Mouse (Mus musculus): Measurements from ENCODE around the gene Efna5. TPM values are rescaled to one million over a fixed set of nuclear protein-coding genes. Genes with fewer than 3 reads are reported as not detected.

Efna5 gene
- polyA plus RNA-seq, 1 experiment from 2014 or later = 36.2 TPM

DNA sequence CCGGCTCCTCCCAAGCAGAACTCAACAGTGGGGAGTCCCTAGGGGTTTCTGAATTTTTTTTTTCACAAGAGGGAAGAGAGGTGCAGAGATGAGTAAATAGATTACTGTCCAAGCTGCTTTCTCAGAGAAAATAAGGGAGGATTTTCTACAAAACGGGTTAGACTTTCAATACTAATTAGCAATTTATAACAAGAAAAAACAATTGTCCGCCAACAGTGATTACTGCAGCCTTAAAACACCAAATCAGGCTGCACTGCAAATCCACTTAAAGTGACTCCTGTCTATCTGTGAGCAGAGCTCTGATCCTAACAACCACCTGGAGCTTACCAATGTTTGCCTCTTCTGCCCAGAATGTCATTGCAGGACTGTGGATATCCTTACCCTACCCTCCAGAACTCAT is 18.1 kb downstream of the Efna5 start:
- H3K9me3 ChIP-seq (ENCODE audit: control insufficient read depth, low read length) = no peaks in the 10 kb centered on the region
- no peak overlapping the region for H3K27ac ChIP-seq
- H3K9ac ChIP-seq = no peak overlapping the region
- DNase-seq (ENCODE audit: low spot score) (no peak), ATAC-seq (ENCODE audit: low FRiP score) (no peak)
- H3K27me3 ChIP-seq (ENCODE audit: control insufficient read depth, insufficient read depth, low read length) = no peaks in the 10 kb centered on the region
- H3K4me1 ChIP-seq (replicated peaks; ENCODE audit: control insufficient read depth, insufficient read depth, low read length) = peaks cover 17% of the 10 kb centered on the region
- H3K36me3 ChIP-seq (replicated peaks; ENCODE audit: control insufficient read depth, insufficient read depth) = no peaks in the 10 kb centered on the region
- H3K4me2 ChIP-seq (replicated peaks) = no peak overlapping the region
- WGBS = 44% methylated on average over 3 of the region's 3 CpGs
- H3K4me3 ChIP-seq (replicated peaks; ENCODE audit: low read length) = no peak overlapping the region

DNA sequence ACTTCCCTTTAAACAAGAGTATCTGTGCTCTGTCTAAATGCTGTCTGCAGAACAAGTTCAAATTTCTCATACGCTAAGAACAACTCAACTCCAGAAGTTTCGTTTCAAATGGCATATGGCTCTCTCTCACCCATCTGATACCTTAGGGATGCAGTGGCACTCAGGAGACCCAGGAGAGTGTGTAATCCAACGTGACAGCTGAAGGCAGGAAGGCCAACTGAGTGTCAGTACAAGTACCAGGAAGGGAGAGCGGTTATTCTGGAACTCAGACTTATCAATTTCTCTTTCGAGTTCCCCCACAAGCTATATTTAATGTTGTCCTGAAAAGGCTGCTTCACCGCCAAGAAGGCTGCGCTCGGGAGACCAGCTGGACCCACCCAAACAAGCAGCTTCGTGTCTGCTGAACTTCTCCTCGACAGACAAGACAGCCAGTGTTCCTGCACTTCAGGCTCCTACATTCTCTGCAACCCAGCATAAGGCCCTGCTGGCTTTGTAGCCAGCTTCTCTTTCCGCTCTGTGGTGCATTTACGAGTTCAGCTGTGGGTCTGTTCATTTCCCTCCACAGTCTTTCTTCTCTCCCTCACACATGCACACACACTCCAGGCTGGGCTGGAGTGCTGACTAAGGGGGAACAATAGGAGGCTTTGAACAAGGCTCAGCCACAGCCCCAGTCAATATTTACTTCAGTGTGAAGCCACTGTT is 18.7 kb downstream of the Efna5 start:
- ATAC-seq (ENCODE audit: low FRiP score) (peak; percentile 69; the same call in 1 of the 2 replicates), DNase-seq (ENCODE audit: low spot score) (no peak)
- H3K27ac ChIP-seq = peak overlapping the region; percentile 12; the same call in 1 of the 2 replicates
- no peaks in the 10 kb centered on the region for H3K36me3 ChIP-seq (replicated peaks; ENCODE audit: control insufficient read depth, insufficient read depth)
- no peak overlapping the region for H3K4me3 ChIP-seq (replicated peaks; ENCODE audit: low read length)
- peak overlapping the region; percentile 28 for H3K4me2 ChIP-seq (replicated peaks)
- peaks cover 17% of the 10 kb centered on the region for H3K4me1 ChIP-seq (replicated peaks; ENCODE audit: control insufficient read depth, insufficient read depth, low read length)
- H3K27me3 ChIP-seq (ENCODE audit: control insufficient read depth, insufficient read depth, low read length) = no peaks in the 10 kb centered on the region
- no peaks in the 10 kb centered on the region for H3K9me3 ChIP-seq (ENCODE audit: control insufficient read depth, low read length)
- H3K9ac ChIP-seq = no peak overlapping the region
- WGBS = 26% methylated on average over 12 of the region's 12 CpGs

DNA sequence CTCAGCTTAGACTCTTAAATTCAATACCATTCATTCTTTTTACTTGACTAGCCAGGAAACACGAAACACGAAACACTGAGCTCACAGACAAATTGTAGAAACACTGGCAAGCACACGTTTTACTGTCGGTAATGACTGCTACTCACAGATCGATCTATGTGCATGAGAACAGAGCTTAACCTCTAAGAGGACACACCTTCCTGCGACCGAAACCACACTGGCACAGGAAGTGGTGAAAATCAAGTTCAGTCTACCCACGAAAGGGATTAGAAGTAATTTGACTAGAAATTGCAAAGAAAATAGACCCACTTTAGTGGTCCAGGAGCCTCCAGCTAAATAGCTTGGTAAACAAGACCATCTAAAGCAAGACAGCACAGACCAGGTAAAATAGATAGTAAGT is 23.8 kb downstream of the Efna5 start:
- no peak overlapping the region for H3K4me3 ChIP-seq (replicated peaks; ENCODE audit: low read length)
- no peak overlapping the region for H3K27ac ChIP-seq
- H3K9ac ChIP-seq = no peak overlapping the region
- H3K36me3 ChIP-seq (replicated peaks; ENCODE audit: control insufficient read depth, insufficient read depth) = no peaks in the 10 kb centered on the region
- H3K4me1 ChIP-seq (replicated peaks; ENCODE audit: control insufficient read depth, insufficient read depth, low read length) = peaks cover 24% of the 10 kb centered on the region
- H3K4me2 ChIP-seq (replicated peaks) = no peak overlapping the region
- ATAC-seq (ENCODE audit: low FRiP score) = no peak
- H3K9me3 ChIP-seq (ENCODE audit: control insufficient read depth, low read length) = no peaks in the 10 kb centered on the region
- 78% methylated on average over 8 of the region's 8 CpGs for WGBS
- no peaks in the 10 kb centered on the region for H3K27me3 ChIP-seq (ENCODE audit: control insufficient read depth, insufficient read depth, low read length)
- DNase-seq (ENCODE audit: low spot score) = no peak

DNA sequence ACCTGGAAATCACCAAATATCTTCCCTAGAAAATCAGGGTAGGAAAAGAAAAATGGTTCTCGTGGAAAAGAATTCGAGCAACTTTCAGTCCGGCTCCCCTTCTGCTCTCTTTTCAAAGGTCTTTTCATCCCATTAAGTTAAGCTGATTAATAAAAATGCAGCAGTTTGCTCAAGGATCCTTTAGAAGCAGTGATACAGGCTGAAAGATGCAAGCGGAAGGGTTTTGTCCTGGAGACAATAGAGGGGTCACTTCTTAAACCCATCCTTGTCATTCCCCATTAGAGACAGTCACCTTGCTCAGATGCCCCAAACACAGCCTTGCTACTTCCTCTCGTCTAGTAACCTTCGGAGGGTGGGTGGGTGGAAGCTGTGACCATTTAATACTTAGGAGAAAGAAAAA is 27.4 kb downstream of the Efna5 start:
- no peaks in the 10 kb centered on the region for H3K9me3 ChIP-seq (ENCODE audit: control insufficient read depth, low read length)
- H3K4me3 ChIP-seq (replicated peaks; ENCODE audit: low read length) = no peak overlapping the region
- H3K27me3 ChIP-seq (ENCODE audit: control insufficient read depth, insufficient read depth, low read length) = no peaks in the 10 kb centered on the region
- H3K4me1 ChIP-seq (replicated peaks; ENCODE audit: control insufficient read depth, insufficient read depth, low read length) = peaks cover 24% of the 10 kb centered on the region
- no peak overlapping the region for H3K9ac ChIP-seq
- no peak for DNase-seq (ENCODE audit: low spot score)
- no peak for ATAC-seq (ENCODE audit: low FRiP score)
- H3K36me3 ChIP-seq (replicated peaks; ENCODE audit: control insufficient read depth, insufficient read depth) = no peaks in the 10 kb centered on the region
- WGBS = 11% methylated on average over 6 of the region's 6 CpGs
- peak overlapping the region; percentile 21 for H3K4me2 ChIP-seq (replicated peaks)
- H3K27ac ChIP-seq = no peak overlapping the region

DNA sequence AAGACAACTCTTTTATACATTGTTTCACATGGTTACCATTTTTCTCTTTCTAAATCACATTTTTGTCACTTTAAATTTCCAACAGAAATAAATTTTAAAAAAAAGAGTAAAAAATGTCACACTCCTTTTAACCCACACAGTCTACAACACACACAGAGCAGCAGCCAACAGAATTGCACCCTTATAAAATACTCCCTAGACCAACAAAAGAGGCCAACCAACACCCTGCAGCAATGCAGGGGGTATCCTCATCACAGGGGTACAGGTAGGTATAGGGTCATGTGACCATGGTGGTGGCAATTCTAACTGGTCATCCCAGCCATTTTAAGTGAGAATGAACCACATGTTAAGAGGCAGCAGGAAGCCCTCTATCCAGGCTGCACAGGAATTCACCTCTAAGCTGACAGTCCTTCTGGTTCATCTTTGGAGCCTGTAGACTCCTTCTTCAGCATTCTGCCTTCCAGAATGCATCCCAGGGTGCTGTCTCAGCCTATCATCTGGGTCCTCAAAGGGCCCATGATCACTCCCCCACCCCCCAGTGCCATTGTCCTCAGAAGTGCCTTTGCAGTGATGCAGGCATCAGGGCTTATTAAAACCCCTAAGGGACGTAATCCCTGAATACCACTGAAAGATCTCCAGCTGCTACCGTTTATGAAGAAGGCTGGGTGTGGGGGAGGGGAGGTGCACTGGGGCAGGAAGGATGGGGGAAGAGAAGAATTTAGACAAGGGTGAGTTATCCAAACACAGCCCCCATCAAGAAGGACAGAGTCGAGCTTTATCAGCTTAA is 28.1 kb downstream of the Efna5 start:
- DNase-seq (ENCODE audit: low spot score) = no peak
- H3K4me2 ChIP-seq (replicated peaks) = peak overlapping the region; percentile 21
- no peak overlapping the region for H3K4me3 ChIP-seq (replicated peaks; ENCODE audit: low read length)
- no peaks in the 10 kb centered on the region for H3K27me3 ChIP-seq (ENCODE audit: control insufficient read depth, insufficient read depth, low read length)
- no peak overlapping the region for H3K27ac ChIP-seq
- H3K36me3 ChIP-seq (replicated peaks; ENCODE audit: control insufficient read depth, insufficient read depth) = no peaks in the 10 kb centered on the region
- H3K9ac ChIP-seq = no peak overlapping the region
- WGBS = 3% methylated on average over 3 of the region's 3 CpGs
- peak; percentile 44 for ATAC-seq (ENCODE audit: low FRiP score)
- H3K9me3 ChIP-seq (ENCODE audit: control insufficient read depth, low read length) = no peaks in the 10 kb centered on the region
- H3K4me1 ChIP-seq (replicated peaks; ENCODE audit: control insufficient read depth, insufficient read depth, low read length) = peaks cover 24% of the 10 kb centered on the region

DNA sequence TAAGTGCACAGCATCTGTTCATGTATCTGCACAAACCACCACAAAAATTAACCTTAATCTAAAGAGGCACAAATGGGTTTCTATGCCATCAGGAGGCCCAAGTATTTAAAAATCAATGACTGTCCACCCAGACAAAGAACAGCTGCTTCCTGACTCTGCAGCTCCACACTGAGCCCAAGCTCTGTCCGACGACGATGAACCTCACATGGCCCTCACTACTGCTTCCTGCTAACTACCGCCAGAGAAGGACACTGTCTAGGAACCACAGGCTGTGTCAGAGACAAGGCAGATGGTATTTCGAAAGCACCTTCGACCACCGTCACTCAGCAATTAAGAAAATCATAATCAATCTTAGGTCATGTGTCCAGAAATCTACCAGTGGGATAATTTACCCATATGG is 29.8 kb downstream of the Efna5 start:
- Histone ChIP-seq H3K4me1 (replicated peaks; ENCODE audit: control insufficient read depth, insufficient read depth, low read length) (peaks cover 24% of the 10 kb centered on the region), H3K9me3 (ENCODE audit: control insufficient read depth, low read length) (no peaks in the 10 kb centered on the region), H3K4me3 (replicated peaks; ENCODE audit: low read length) (no peak overlapping the region), H3K9ac (no peak overlapping the region), H3K27me3 (ENCODE audit: control insufficient read depth, insufficient read depth, low read length) (no peaks in the 10 kb centered on the region), H3K27ac (no peak overlapping the region), H3K4me2 (replicated peaks) (no peak overlapping the region), H3K36me3 (replicated peaks; ENCODE audit: control insufficient read depth, insufficient read depth) (no peaks in the 10 kb centered on the region)
- 30% methylated on average over 7 of the region's 7 CpGs for WGBS
- ATAC-seq (ENCODE audit: low FRiP score) = peak; percentile 78
- no peak for DNase-seq (ENCODE audit: low spot score)

DNA sequence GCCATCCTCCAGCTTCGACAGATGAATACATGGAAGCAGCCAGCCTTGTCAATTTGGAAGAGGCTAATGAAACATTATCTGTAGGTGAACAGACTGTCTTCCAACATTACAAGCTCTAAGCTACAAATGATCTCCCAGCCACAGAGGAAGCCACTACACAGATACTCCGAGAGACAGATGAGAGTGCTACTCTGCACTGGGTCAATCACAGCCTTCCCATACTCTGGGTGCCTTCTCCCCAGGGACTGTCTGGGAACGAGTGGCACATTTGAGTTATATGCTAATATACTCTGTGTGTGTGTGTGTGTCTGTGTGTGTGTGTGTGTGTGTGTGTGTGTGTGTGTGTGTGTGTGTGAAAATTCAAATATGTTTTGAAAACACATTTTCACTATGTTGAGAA is 30.5 kb downstream of the Efna5 start:
- 30% methylated on average over 3 of the region's 3 CpGs for WGBS
- no peak overlapping the region for H3K27ac ChIP-seq
- H3K9ac ChIP-seq = no peak overlapping the region
- ATAC-seq (ENCODE audit: low FRiP score) (no peak), DNase-seq (ENCODE audit: low spot score) (no peak)
- no peaks in the 10 kb centered on the region for H3K27me3 ChIP-seq (ENCODE audit: control insufficient read depth, insufficient read depth, low read length)
- H3K36me3 ChIP-seq (replicated peaks; ENCODE audit: control insufficient read depth, insufficient read depth) = no peaks in the 10 kb centered on the region
- H3K4me1 ChIP-seq (replicated peaks; ENCODE audit: control insufficient read depth, insufficient read depth, low read length) = peaks cover 26% of the 10 kb centered on the region
- H3K9me3 ChIP-seq (ENCODE audit: control insufficient read depth, low read length) = no peaks in the 10 kb centered on the region
- no peak overlapping the region for H3K4me2 ChIP-seq (replicated peaks)
- no peak overlapping the region for H3K4me3 ChIP-seq (replicated peaks; ENCODE audit: low read length)

DNA sequence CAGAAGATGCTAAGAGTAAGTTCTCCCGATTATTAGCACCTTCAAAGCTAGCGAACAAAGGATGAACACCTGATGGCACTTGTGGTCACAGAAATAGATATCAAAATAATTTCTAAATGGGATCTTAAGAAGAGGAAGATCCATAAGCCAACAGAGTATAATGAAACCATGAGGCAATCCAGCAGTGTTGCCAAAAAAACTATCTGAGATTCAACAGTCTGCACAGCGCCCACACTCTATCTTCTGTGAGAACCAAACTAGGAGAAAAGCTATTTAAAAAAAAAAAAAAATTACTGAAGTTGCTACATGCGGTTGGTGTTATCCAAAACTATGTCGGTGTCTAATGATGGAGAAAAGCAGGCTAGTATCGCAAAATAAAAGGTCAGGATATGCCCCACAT is 31.4 kb downstream of the Efna5 start:
- Histone ChIP-seq H3K4me1 (replicated peaks; ENCODE audit: control insufficient read depth, insufficient read depth, low read length) (peaks cover 28% of the 10 kb centered on the region), H3K27ac (no peak overlapping the region; the same call in 1 of the 2 replicates), H3K9ac (no peak overlapping the region), H3K27me3 (ENCODE audit: control insufficient read depth, insufficient read depth, low read length) (no peaks in the 10 kb centered on the region), H3K36me3 (replicated peaks; ENCODE audit: control insufficient read depth, insufficient read depth) (no peaks in the 10 kb centered on the region), H3K9me3 (ENCODE audit: control insufficient read depth, low read length) (no peaks in the 10 kb centered on the region), H3K4me3 (replicated peaks; ENCODE audit: low read length) (no peak overlapping the region), H3K4me2 (replicated peaks) (no peak overlapping the region)
- DNase-seq (ENCODE audit: low spot score) (no peak), ATAC-seq (ENCODE audit: low FRiP score) (no peak)
- WGBS = 82% methylated on average over 6 of the region's 6 CpGs

DNA sequence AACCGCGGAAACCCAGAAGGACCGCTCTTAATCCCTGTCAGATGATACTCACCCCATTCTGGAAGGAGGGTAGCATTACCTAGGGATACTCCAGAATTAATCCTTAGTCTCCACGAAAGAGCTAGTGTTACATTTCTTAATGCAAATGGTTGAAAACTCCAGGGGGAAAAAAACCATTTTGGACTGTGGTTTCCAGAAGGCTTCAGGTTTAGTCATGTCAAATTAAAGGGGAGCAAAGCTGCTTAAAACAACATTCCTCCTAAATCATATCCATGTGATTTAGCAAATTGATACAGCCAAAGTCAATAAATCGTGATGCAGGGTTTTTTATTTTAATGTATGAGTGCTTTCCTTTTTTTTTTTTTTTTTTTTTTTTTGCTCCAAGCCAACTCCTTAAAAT is 35.5 kb downstream of the Efna5 start:
- Histone ChIP-seq H3K27me3 (ENCODE audit: control insufficient read depth, insufficient read depth, low read length) (no peaks in the 10 kb centered on the region), H3K27ac (no peak overlapping the region), H3K9me3 (ENCODE audit: control insufficient read depth, low read length) (no peaks in the 10 kb centered on the region), H3K4me3 (replicated peaks; ENCODE audit: low read length) (no peak overlapping the region), H3K36me3 (replicated peaks; ENCODE audit: control insufficient read depth, insufficient read depth) (no peaks in the 10 kb centered on the region), H3K4me2 (replicated peaks) (no peak overlapping the region), H3K9ac (no peak overlapping the region), H3K4me1 (replicated peaks; ENCODE audit: control insufficient read depth, insufficient read depth, low read length) (0 out of 2 replicates have a peak, but pooled peaks cover 3% of the 10 kb centered on the region)
- ATAC-seq (ENCODE audit: low FRiP score) (no peak), DNase-seq (ENCODE audit: low spot score) (no peak)
- WGBS = 45% methylated on average over 5 of the region's 5 CpGs

Measured in hindbrain, embryonic 14.5 days (tissue).